Mouse (Mus musculus) liver, embryonic 14.5 days (tissue): ENCODE data around the gene Muc1.

Experiments
- CTCF ChIP-seq: IDR thresholded peaks from 2 replicates; pipeline ENCODE4 v1.5.1; 2016; ENCODE audit warnings: antibody characterized with exemption, low read depth, control low read depth
- EP300 ChIP-seq: IDR thresholded peaks from 2 replicates; pipeline ENCODE4 v1.6.1; 2016; ENCODE audit warnings: antibody characterized with exemption, low read depth

GRCm38 (mm10) chr3:89238494-89238893 lies 9.6 kb downstream of the Muc1 start:
- TF ChIP-seq CTCF: no peak
- no peak for TF ChIP-seq EP300
